Mouse (Mus musculus) kidney, postnatal 10 days (tissue): ENCODE measurements at regions not wholly inside any gene's neighbourhood (a gene's known extent, or its start where the extent isn't known, plus 50 kb on each side); places are given as distances from the start of the nearest gene placed in this dataset.

ENCODE experiments used
- DNase-seq: peaks from one replicate; pipeline ENCODE4 v3.0.0; 2021; ENCODE audit warnings: mixed read lengths

- no peak for DNase-seq
Observed at GRCm38 (mm10) chr13:47602646-47603045, 480.2 kb downstream of the Rnf144b start.

- no peak for DNase-seq
Observed at GRCm38 (mm10) chr13:47611439-47611838, 489.0 kb downstream of the Rnf144b start.

GRCm38 (mm10) chr13:47636511-47637103 lies 514.2 kb downstream of the Rnf144b start:
- DNase-seq, result no peak

GRCm38 (mm10) chr13:47642341-47642740 lies 519.9 kb downstream of the Rnf144b start:
- DNase-seq, result no peak

GRCm38 (mm10) chr13:47645081-47645480 lies 522.6 kb downstream of the Rnf144b start:
- no peak for DNase-seq

GRCm38 (mm10) chr13:47647693-47648092 lies 525.2 kb downstream of the Rnf144b start:
- DNase-seq, result no peak

GRCm38 (mm10) chr13:47650093-47650492 lies 527.6 kb downstream of the Rnf144b start:
- DNase-seq, result no peak

- no peak for DNase-seq
Observed at GRCm38 (mm10) chr13:47666470-47666869, 544.0 kb downstream of the Rnf144b start.

- peak; percentile 95 for DNase-seq
Observed at GRCm38 (mm10) chr13:47666956-47667701, 544.7 kb downstream of the Rnf144b start.

GRCm38 (mm10) chr13:47688131-47688530 lies 565.7 kb downstream of the Rnf144b start:
- no peak for DNase-seq

GRCm38 (mm10) chr13:47693815-47694214 lies 567.2 kb upstream of the Id4 start:
- no peak for DNase-seq

GRCm38 (mm10) chr13:47695877-47696276 lies 565.2 kb upstream of the Id4 start:
- peak; percentile 7 for DNase-seq

- no peak for DNase-seq
Observed at GRCm38 (mm10) chr13:47700556-47700955, 560.5 kb upstream of the Id4 start.

GRCm38 (mm10) chr13:47707961-47708609 lies 552.9 kb upstream of the Id4 start:
- DNase-seq, result no peak

GRCm38 (mm10) chr13:47709323-47709722 lies 551.7 kb upstream of the Id4 start:
- no peak for DNase-seq

- DNase-seq, result no peak
Observed at GRCm38 (mm10) chr13:47712507-47712906, 548.5 kb upstream of the Id4 start.

GRCm38 (mm10) chr13:47716265-47716664 lies 544.8 kb upstream of the Id4 start:
- DNase-seq, result peak; percentile 16

- no peak for DNase-seq
Observed at GRCm38 (mm10) chr13:47720645-47721044, 540.4 kb upstream of the Id4 start.

- no peak for DNase-seq
Observed at GRCm38 (mm10) chr13:47734415-47734814, 526.6 kb upstream of the Id4 start.

- DNase-seq, result no peak
Observed at GRCm38 (mm10) chr13:47735426-47736063, 525.5 kb upstream of the Id4 start.

- DNase-seq, result no peak
Observed at GRCm38 (mm10) chr13:47748906-47749305, 512.1 kb upstream of the Id4 start.

- DNase-seq, result no peak
Observed at GRCm38 (mm10) chr13:47751033-47751432, 510.0 kb upstream of the Id4 start.

- DNase-seq, result peak; percentile 35
Observed at GRCm38 (mm10) chr13:47764802-47765597, 496.0 kb upstream of the Id4 start.
